Mouse (Mus musculus) heart, embryonic 11.5 days (tissue): ENCODE measurements at regions not wholly inside any gene's neighbourhood (a gene's known extent, or its start where the extent isn't known, plus 50 kb on each side); places are given as distances from the start of the nearest gene placed in this dataset.

Source experiments
- ATAC-seq: fragments of 200-750 bp; cut with Nextera tagmentation; replicated peaks from 2 replicates; pipeline ENCODE4 v1.8.0; 2017; ENCODE audit warnings: moderate library complexity; ENCODE audit not compliant: insufficient number of reproducible peaks, low FRiP score, low TSS enrichment
- H3K27ac ChIP-seq: fragments of 300-500 bp; sonication (generic); 2 replicates; pipeline ENCODE4 v1.5.1; 2014; ENCODE audit warnings: mild to moderate bottlenecking, low read depth, low read length
- H3K27me3 ChIP-seq: fragments of 300-500 bp; sonication (generic); 2 replicates; pipeline ENCODE4 v1.6.1; 2014; ENCODE audit warnings: mild to moderate bottlenecking, low read length, mixed read lengths; ENCODE audit not compliant: control insufficient read depth, insufficient read depth
- H3K36me3 ChIP-seq: fragments of 300-500 bp; sonication (generic); 2 replicates; pipeline ENCODE4 v1.6.1; 2014; ENCODE audit warnings: mild to moderate bottlenecking, low read length, moderate library complexity, mixed read lengths; ENCODE audit not compliant: control insufficient read depth, insufficient read depth
- H3K4me1 ChIP-seq: fragments of 300-500 bp; sonication (generic); 2 replicates; pipeline ENCODE4 v1.6.1; 2014; ENCODE audit warnings: low read length; ENCODE audit not compliant: control insufficient read depth, insufficient read depth
- H3K4me2 ChIP-seq: fragments of 300-500 bp; sonication (generic); 2 replicates; pipeline ENCODE4 v1.6.1; 2014; ENCODE audit warnings: mild to moderate bottlenecking, moderate library complexity
- H3K4me3 ChIP-seq: fragments of 300-500 bp; sonication (generic); 2 replicates; pipeline ENCODE4 v1.5.1; 2014; ENCODE audit warnings: low read depth, low read length
- H3K9ac ChIP-seq: fragments of 300-500 bp; sonication (generic); 2 replicates; pipeline ENCODE4 v1.6.1; 2014; ENCODE audit warnings: mild to moderate bottlenecking, low read depth, low read length, moderate library complexity
- H3K9me3 ChIP-seq: fragments of 300-500 bp; sonication (generic); replicated peaks from 2 replicates; pipeline ENCODE4 v1.6.1; 2016; ENCODE audit warnings: low read length; ENCODE audit not compliant: control insufficient read depth
- WGBS: fragments of 180-500 bp; shearing (Covaris S2); extraction: QIAGEN DNeasy Blood & Tissue Kit; methylation state at CpG from one replicate; pipeline ENCODE4 v1.1.7; 2014; ENCODE audit not compliant: insufficient replicate concordance; 5-methylcytosine and 5-hydroxymethylcytosine counted together

DNA sequence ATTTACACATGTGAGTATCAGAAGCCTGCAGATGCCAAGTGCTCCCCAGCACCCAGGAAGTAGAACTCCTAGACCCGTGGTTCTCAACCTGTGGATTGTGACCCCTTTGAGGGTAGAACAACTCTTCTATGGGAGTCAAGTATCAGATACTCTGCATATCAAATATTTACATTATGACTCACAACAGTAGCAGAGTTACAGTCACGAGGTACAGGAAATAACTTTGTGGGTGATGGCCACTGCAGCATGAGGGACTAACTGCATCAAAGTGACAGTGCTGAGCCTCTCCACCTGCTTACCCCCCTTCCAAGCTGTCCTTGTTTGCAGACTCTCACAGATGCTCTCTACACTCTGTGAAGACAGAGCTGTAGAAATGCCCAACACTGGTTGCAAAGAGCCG is 145.6 kb downstream of the Enc1 start:
- Histone ChIP-seq H3K27ac (no peak overlapping the region), H3K4me1 (peaks cover 11% of the 10 kb centered on the region; the same call in 1 of the 2 replicates), H3K9me3 (0 out of 2 replicates have a peak, but pooled peaks cover 2% of the 10 kb centered on the region), H3K9ac (no peak overlapping the region), H3K27me3 (0 out of 2 replicates have a peak, but pooled peaks cover 3% of the 10 kb centered on the region), H3K4me3 (no peak overlapping the region), H3K36me3 (no peaks in the 10 kb centered on the region), H3K4me2 (no peak overlapping the region)
- 37% methylated on average over 3 of the region's 3 CpGs for WGBS
- ATAC-seq, result no peak

DNA sequence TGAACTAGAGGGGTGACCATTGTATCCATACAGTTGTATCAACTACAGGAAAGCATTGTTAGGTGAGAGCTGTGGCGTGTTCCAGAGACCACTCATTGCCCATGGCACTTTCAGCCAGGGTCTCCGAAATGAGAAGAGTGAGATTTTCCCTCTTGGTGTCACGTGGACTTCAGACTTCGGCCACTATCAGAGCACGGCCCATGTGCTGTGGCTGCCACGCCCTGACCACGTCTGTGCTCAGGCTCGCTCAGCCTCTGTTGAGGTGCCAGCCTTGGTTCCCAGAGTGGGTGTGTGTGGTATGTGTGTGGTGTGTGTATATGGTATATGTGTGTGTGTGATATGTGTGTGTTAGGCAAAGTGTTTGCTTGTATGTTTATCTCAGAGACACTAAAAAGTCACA is 144.6 kb downstream of the Enc1 start:
- WGBS, result 85% methylated on average over 8 of the region's 8 CpGs
- 0 out of 2 replicates have a peak, but pooled peaks cover 3% of the 10 kb centered on the region for H3K27me3 ChIP-seq
- ATAC-seq, result no peak
- 0 out of 2 replicates have a peak, but pooled peaks cover 2% of the 10 kb centered on the region for H3K9me3 ChIP-seq
- H3K4me2 ChIP-seq, result no peak overlapping the region
- H3K36me3 ChIP-seq, result no peaks in the 10 kb centered on the region
- H3K4me1 ChIP-seq, result peaks cover 9% of the 10 kb centered on the region; the same call in 1 of the 2 replicates
- H3K4me3 ChIP-seq, result no peak overlapping the region
- H3K27ac ChIP-seq, result no peak overlapping the region
- no peak overlapping the region for H3K9ac ChIP-seq

DNA sequence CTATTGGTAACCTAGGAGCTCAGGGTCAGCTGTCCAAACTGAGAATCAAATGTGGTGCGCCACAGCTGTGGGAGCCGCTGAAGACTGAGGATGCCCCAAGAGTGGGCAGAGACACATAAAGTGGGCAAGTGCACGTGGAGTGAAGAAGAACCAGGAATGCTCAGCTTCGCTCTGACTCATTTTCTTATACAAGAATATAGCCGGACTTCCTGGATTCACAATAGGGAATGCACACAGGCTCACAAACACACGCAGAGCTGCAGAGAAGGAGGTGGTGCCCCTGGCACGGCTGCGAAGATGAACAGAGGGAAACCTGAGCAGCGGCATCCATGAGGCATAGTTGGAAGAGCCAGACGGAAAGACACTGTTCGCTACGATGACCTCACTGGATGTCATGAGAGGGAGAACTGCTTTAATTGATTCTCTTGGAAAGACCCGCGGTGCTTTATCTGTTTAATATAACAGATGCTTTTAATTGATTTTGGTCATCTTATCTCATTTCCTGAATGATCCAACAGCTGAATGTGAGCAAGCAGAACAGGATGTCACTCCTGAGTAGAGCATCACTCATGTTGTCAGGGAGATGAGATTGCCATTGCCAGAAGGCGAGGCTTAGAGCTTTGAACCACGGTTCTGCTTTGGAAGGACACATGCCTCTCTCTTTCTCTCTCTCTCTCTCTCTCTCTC is 143.3 kb downstream of the Enc1 start:
- 74% methylated on average over 16 of the region's 16 CpGs for WGBS
- H3K9me3 ChIP-seq, result 0 out of 2 replicates have a peak, but pooled peaks cover 2% of the 10 kb centered on the region

DNA sequence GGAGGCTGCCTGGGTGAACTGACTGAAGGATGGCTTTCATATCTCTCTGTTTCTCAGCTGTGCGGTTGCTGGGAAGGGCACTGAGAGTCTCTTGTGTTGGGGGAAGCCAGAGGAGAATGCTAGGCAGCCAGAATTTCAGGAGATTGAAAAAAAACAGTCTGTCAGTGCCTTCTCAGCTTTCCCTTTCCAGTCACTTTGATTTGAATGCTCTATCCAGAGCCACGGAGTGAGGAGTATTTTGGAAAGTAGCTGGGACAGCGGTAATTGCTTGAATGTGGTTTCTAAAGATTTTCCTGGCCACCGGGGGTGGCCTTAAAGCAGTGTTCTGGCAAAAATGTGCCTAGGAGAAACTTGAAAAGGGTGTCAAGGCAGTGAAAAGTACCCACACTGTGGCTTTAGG is 142.4 kb downstream of the Enc1 start:
- Histone ChIP-seq H3K27me3 (0 out of 2 replicates have a peak, but pooled peaks cover 3% of the 10 kb centered on the region), H3K9me3 (0 out of 2 replicates have a peak, but pooled peaks cover 2% of the 10 kb centered on the region), H3K4me2 (no peak overlapping the region), H3K9ac (no peak overlapping the region), H3K4me1 (0 out of 2 replicates have a peak, but pooled peaks cover 2% of the 10 kb centered on the region), H3K36me3 (no peaks in the 10 kb centered on the region), H3K4me3 (no peak overlapping the region), H3K27ac (no peak overlapping the region)
- WGBS, result 44% methylated on average over 4 of the region's 4 CpGs
- no peak for ATAC-seq

More for the DNA sequence above, 143.3 kb downstream of the Enc1 start:
- Histone ChIP-seq H3K4me2 (no peak overlapping the region), H3K4me1 (0 out of 2 replicates have a peak, but pooled peaks cover 6% of the 10 kb centered on the region), H3K27ac (no peak overlapping the region), H3K9ac (no peak overlapping the region), H3K36me3 (no peaks in the 10 kb centered on the region), H3K27me3 (0 out of 2 replicates have a peak, but pooled peaks cover 3% of the 10 kb centered on the region), H3K4me3 (no peak overlapping the region)
- no peak for ATAC-seq

DNA sequence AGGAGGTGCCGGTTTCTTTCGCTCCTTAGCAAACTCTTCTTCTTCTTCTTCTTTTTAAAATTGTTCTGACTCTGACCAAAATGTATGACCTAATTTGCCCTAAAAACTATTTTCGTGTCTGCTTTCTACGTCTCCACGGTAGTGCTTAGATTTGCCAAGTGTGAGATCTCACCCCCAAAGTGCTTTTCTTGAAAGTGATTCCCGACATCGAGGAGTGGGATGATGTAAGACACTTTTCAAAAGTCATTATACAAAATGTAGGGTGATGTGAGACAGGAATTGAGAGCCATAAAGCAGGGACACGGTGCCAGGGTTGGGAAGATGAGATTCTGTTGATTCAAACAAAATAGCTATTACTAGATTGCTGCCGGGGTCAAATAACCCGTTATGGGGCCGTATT is 139.5 kb downstream of the Enc1 start:
- Histone ChIP-seq H3K27me3 (0 out of 2 replicates have a peak, but pooled peaks cover 3% of the 10 kb centered on the region), H3K4me1 (0 out of 2 replicates have a peak, but pooled peaks cover 6% of the 10 kb centered on the region), H3K9me3 (0 out of 2 replicates have a peak, but pooled peaks cover 2% of the 10 kb centered on the region), H3K27ac (no peak overlapping the region), H3K36me3 (no peaks in the 10 kb centered on the region), H3K4me3 (no peak overlapping the region), H3K4me2 (no peak overlapping the region), H3K9ac (no peak overlapping the region)
- no peak for ATAC-seq
- 73% methylated on average over 11 of the region's 11 CpGs for WGBS

DNA sequence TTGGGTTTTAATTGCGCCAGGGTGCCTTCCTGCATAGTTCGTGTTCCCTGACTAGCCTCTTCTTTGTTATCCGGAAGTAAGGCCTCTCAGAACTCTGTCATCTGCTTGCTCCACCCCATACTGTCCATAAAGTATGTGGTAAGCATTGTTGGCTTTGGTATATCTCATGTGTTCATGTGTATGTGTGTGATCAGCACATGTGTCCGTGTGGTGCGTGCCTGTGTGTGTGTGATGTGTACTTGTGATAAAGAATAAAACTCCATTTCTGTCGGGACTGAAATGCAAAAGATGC is 135.3 kb downstream of the Enc1 start:
- H3K4me1 ChIP-seq, result 0 out of 2 replicates have a peak, but pooled peaks cover 4% of the 10 kb centered on the region
- no peak for ATAC-seq
- no peaks in the 10 kb centered on the region for H3K36me3 ChIP-seq
- H3K27me3 ChIP-seq, result no peaks in the 10 kb centered on the region
- 79% methylated on average over 6 of the region's 6 CpGs for WGBS
- H3K4me2 ChIP-seq, result no peak overlapping the region
- no peak overlapping the region for H3K9ac ChIP-seq
- H3K9me3 ChIP-seq, result no peaks in the 10 kb centered on the region
- no peak overlapping the region for H3K27ac ChIP-seq
- no peak overlapping the region for H3K4me3 ChIP-seq

DNA sequence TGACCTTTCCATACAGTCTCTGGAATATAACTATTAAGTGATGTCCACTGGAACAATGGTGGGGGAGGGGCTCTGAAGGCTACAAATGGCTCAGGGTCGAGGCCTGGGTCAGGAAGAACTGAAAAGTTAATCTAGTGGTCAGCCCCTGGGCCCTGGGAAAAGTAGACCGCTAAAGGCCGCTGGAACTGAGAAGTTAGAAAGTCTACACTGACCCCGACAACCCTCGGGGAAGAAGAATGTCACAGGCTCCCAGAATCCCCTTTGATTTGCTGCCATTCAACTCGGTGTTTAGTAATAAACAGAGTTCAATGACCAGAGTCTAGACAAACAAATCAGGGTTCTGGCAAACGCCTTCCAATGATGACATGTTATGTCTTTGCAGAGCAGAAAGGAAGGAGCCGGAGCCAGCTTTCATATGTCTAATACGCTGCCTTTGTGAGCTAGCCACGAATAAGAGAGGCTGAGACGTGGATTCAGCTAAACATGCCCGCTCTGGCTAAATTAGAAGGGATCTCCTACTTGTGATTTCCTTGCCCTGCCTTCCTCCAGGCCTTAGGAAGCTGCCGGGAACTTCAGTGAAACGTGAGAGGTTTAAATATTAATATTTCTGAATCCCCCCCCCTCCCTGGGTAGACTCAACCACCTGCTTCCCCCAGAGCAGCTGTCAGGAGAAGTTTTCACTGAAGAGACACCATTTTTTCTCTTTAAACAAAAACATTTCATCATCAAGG is 134.8 kb downstream of the Enc1 start:
- no peak overlapping the region for H3K9ac ChIP-seq
- 65% methylated on average over 14 of the region's 14 CpGs for WGBS
- no peaks in the 10 kb centered on the region for H3K9me3 ChIP-seq
- no peak overlapping the region for H3K27ac ChIP-seq
- no peak overlapping the region for H3K4me2 ChIP-seq
- no peaks in the 10 kb centered on the region for H3K36me3 ChIP-seq
- no peak for ATAC-seq
- 0 out of 2 replicates have a peak, but pooled peaks cover 4% of the 10 kb centered on the region for H3K4me1 ChIP-seq
- no peaks in the 10 kb centered on the region for H3K27me3 ChIP-seq
- no peak overlapping the region for H3K4me3 ChIP-seq

DNA sequence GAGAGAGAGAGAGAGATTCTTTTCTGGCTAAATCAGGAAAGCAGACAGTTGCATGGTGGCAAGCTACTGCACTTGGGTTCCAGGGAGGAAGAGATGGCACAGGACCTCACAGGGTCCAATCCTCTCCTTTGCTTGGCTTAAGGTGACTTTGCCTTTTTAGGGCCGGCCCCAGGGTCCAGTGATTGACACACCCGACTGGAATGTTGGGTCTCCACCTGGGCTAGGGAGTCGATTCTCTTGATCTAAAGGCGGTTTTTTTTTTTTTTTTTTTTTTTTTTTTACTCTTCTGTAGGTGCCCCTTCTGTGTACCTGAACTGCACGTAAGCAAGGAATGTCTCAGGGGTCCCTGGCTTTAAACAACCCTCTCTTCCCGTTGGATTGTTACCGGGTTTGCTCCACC is 131.4 kb downstream of the Enc1 start:
- no peak for ATAC-seq
- Histone ChIP-seq H3K27ac (no peak overlapping the region), H3K4me2 (no peak overlapping the region), H3K4me3 (no peak overlapping the region), H3K9ac (no peak overlapping the region), H3K27me3 (no peaks in the 10 kb centered on the region), H3K9me3 (no peaks in the 10 kb centered on the region), H3K36me3 (no peaks in the 10 kb centered on the region), H3K4me1 (0 out of 2 replicates have a peak, but pooled peaks cover 4% of the 10 kb centered on the region)
- 39% methylated on average over 7 of the region's 7 CpGs for WGBS
